Mouse (Mus musculus): ENCODE results near the gene Mthfd1.
"Not testable (repeated sequence)": the region's sequence is repeated elsewhere in the genome, so short reads cannot be mapped to it uniquely, and the experiment has no call there.

Mthfd1 gene
- long read RNA-seq, experiment 1, transcript Mthfd1-201 (28 exons, 3,241 nt): major isoform, 17 of 26 reads
- long read RNA-seq, experiment 1, partial matches to known transcripts: 6 of 26 reads
- long read RNA-seq, experiment 1, other reads (novel, unspliced or antisense): 1 of 26 reads
- long read RNA-seq, experiment 2, transcript Mthfd1-201 (28 exons, 3,241 nt): major isoform, 12 of 21 reads
- long read RNA-seq, experiment 2, partial matches to known transcripts: 6 of 21 reads
- long read RNA-seq, experiment 2, other reads (novel, unspliced or antisense): 2 of 21 reads

- intact Hi-C loops (cut with DNase I): no loop called here
These were observed at the start of gene Mthfd1 for GRCm38 (mm10) chr12:76254725-76255498. Gene Mthfd1 (plus strand): TSS chr12:76255298.

GRCm38 (mm10) chr12:76209429-76209974 lies 45.6 kb upstream of the Mthfd1 start:
- intact Hi-C loops (cut with DNase I): no loop called here

GRCm38 (mm10) chr12:76215121-76215520 lies 40.0 kb upstream of the Mthfd1 start:
- intact Hi-C loops (cut with DNase I): no loop called here

- intact Hi-C loops (cut with DNase I): no loop called here
These were observed 38.4 kb upstream of the Mthfd1 start for GRCm38 (mm10) chr12:76216716-76217115.

DNA sequence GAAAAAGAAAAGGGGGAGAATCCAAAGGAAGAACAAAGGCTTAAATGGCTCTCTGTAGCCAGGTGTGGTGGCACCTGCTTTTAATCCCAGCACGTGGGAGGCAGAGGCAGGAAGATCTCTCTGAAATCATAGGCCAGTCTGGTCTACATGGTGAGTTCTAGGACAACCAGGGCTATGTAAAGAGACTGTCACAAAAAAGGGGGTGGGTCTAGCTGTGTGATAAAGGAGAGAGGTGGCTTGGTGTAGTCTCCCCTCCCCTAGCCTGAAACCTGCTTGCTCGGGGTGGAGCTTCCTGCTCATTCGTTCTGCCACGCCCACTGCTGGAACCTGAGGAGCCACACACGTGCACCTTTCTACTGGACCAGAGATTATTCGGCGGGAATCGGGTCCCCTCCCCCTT lies 33.0 kb upstream of the Mthfd1 start:
- intact Hi-C loops (cut with DNase I): not testable (repeated sequence)

DNA sequence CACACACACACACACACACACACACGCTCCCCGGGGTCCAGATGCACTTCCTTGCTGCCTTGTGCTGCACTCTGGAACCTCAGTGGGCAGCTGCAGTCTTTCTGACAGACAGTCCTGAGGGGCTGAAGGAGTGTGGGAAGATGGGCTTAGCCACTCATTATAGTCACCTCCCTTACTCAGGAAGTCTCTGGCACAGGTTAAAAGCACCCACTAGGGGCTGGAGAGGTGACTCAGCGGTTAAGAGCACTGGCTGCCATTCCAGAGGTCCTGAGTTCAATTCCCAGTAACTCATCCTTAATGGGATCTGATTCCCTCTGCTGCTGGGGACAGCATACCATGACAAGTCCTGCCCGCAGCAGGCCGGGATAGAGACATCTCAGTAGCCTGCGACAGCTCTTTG lies 24.5 kb upstream of the Mthfd1 start:
- intact Hi-C loops (cut with DNase I): no loop called here

DNA sequence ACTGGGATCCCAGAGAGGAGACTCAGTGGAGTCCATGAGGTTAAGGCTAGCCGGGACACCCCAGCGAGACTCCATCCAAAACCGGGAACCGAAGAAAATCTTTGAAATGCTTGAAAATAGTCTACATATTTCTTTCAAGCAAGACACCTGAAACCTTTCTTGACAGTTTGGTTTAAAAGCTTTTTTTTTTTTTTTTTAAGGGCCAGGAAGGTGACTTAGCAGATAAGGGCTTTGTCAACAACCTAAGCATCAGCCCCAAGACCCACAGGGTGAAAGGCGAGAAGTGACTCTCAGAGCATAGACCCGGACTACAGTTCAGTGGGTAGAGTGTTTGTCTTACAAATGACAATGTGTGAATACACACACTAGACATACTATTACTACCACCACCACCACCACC lies 19.8 kb upstream of the Mthfd1 start:
- intact Hi-C loops (cut with DNase I): no loop called here

GRCm38 (mm10) chr12:76239145-76239838 lies 15.8 kb upstream of the Mthfd1 start:
- intact Hi-C loops (cut with DNase I): no loop called here

GRCm38 (mm10) chr12:76239839-76240571 lies 15.1 kb upstream of the Mthfd1 start:
- intact Hi-C loops (cut with DNase I): no loop called here

- intact Hi-C loops (cut with DNase I): no loop called here
These were observed 14.4 kb upstream of the Mthfd1 start for GRCm38 (mm10) chr12:76240670-76241069.

GRCm38 (mm10) chr12:76241084-76241483 lies 14.0 kb upstream of the Mthfd1 start:
- intact Hi-C loops (cut with DNase I): no loop called here

GRCm38 (mm10) chr12:76241833-76242232 lies 13.3 kb upstream of the Mthfd1 start:
- intact Hi-C loops (cut with DNase I): no loop called here

- intact Hi-C loops (cut with DNase I): no loop called here
These were observed 10.1 kb upstream of the Mthfd1 start for GRCm38 (mm10) chr12:76244981-76245380.

- intact Hi-C loops (cut with DNase I): no loop called here
These were observed 8.5 kb upstream of the Mthfd1 start, which contains the start of gene Tex21 for GRCm38 (mm10) chr12:76246646-76247045. Gene Tex21 (minus strand): TSS chr12:76246746.

GRCm38 (mm10) chr12:76253090-76253489 lies 2.0 kb upstream of the Mthfd1 start:
- intact Hi-C loops (cut with DNase I): no loop called here

- intact Hi-C loops (cut with DNase I): no loop called here
These were observed 1.5 kb upstream of the Mthfd1 start for GRCm38 (mm10) chr12:76253591-76253990.

DNA sequence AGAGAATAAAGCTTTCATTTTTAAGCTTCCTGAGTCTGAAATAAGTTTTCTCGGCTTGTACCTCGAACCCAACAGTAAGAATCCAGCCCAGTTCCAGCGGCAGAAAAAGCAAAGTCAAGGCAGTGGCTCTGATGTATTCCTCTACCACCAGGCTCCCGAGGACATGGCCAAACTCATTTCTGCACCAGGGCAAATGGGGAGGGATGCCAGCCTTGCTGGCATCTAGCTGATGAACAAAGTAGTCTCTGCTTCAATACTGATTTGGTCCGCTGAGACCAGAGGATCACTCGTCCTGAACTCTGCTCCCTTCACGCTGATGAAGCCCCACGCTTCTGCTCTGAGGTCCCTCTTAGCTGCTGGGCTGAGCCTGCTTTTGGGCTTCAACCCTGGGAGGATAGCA lies 1.1 kb upstream of the Mthfd1 start:
- intact Hi-C loops (cut with DNase I): no loop called here

GRCm38 (mm10) chr12:76255499-76255875 lies 389 bp downstream of the Mthfd1 start:
- intact Hi-C loops (cut with DNase I): no loop called here

GRCm38 (mm10) chr12:76256114-76256843 lies 1.2 kb downstream of the Mthfd1 start:
- intact Hi-C loops (cut with DNase I): no loop called here

DNA sequence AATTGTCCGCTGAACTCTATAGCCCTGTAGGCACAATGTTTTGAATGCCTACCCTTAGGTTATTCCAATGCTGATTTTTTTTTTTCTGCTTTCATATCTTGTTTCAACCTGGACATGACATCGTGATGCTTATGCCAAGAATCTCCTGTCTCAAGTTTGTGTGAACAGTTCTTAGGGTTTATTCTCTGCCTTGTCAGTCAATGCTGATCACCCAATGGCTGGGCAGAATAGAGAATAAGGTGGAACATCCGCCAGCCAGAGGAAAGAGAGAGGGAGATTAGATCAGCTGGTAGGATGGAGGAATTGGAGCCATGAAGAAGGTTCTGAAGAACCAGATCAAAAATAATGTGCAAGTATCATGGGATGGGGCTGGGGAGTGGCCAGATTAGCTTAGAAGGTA lies 5.6 kb downstream of the Mthfd1 start:
- intact Hi-C loops (cut with DNase I): loop anchor here (10.0 kb wide), 1 partner anchor 214 kb away; no protein-coding TSS in a partner anchor

All from adrenal gland (tissue).